In the genomic region with DNA sequence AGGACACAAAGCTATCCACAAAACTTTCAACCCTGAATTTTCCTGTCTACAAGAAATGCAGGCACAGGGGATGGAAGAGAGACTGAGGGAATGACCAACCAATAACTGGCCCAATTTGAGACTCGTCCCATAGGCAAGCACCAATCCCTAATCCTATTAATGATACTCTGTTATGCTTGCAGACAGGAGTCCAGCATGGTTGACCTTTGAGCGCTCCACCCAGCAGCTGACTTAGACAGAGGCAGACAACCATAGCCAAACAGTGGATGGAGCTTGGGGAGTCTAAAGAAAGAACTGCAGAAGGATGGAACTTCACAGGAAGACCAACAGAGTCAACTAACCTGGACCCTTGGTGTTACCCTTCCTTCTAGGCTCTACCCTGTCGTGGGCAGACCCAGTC, we compare ENCODE assay signal across 18 mouse cellular contexts. TPM values are rescaled to one million over a fixed set of nuclear protein-coding genes. Genes with fewer than 3 reads are reported as not detected.
"Had no signal": no experiment of that assay in that cellular context is flagged by ENCODE, and none has a peak within 500 bp of the region (broad histone marks: within the 10 kb centered on the region; RNA-seq: fewer than 3 reads in every experiment).

No protein-coding gene starts in this region.

- H3K9me3 ChIP-seq: limb, embryonic 13.5 days; liver, embryonic 13.5 days; midbrain, embryonic 13.5 days had no signal

- H3K4me1 ChIP-seq: limb, embryonic 13.5 days; liver, embryonic 13.5 days; midbrain, embryonic 13.5 days had no signal

- H3K27me3 ChIP-seq: limb, embryonic 13.5 days; liver, embryonic 13.5 days; midbrain, embryonic 13.5 days had no signal

- H3K4me2 ChIP-seq: limb, embryonic 13.5 days; liver, embryonic 13.5 days; midbrain, embryonic 13.5 days had no signal

- ATAC-seq: hindbrain, embryonic 16.5 days; inflammation-experienced regulatory T-cells, adult 6 months; intestine, postnatal 0 days; lung, postnatal 0 days; midbrain, embryonic 13.5 days had no signal

- H3K4me3 ChIP-seq: layer of hippocampus, adult 2 months; limb, embryonic 13.5 days; liver, embryonic 13.5 days; midbrain, embryonic 13.5 days had no signal

- H3K9ac ChIP-seq: limb, embryonic 13.5 days; liver, embryonic 13.5 days; midbrain, embryonic 13.5 days had no signal

- H3K27ac ChIP-seq: layer of hippocampus, adult 2 months; limb, embryonic 13.5 days; liver, embryonic 13.5 days; midbrain, embryonic 13.5 days had no signal

- DNase-seq: left cerebral cortex, postnatal 4 days; liver, embryonic 13.5 days; lung, adult 2 months; lung, postnatal 36 days; right cerebral cortex, adult 18-20 months; right cerebral cortex, postnatal 25 days had no signal

RNA-seq across cellular contexts. Expression of a gene that starts 59.9 kb away (rescaled TPM):
- polyA plus RNA-seq: hindbrain, embryonic 16.5 days; inflammation-experienced regulatory T-cells, adult 6 months; intestine, postnatal 0 days; limb, embryonic 13.5 days; liver, embryonic 13.5 days; lung, postnatal 0 days; midbrain, embryonic 13.5 days; midbrain, postnatal 0 days; neural tube, embryonic 14.5 days; small intestine, adult 2 months; stomach, embryonic 16.5 days; thymus, postnatal 0 days had no signal
